Mouse (Mus musculus): ENCODE results near the gene Hist1h4d. TPM values are rescaled to one million over a fixed set of nuclear protein-coding genes. Genes with fewer than 3 reads are reported as not detected.
"Not testable (repeated sequence)": the region's sequence is repeated elsewhere in the genome, so short reads cannot be mapped to it uniquely, and the experiment has no call there.

The Hist1h4d gene
- total RNA-seq, 4 experiments from 2014 or later: 42.4 to 50.0 (median 46.1) TPM

GRCm38 (mm10) chr13:23551146-23551834, 30.1 kb upstream of the Hist1h4d start, which contains the start of gene Hist1h4f:
TSS of gene Hist1h4f (minus strand) at chr13:23551648.
- peak; percentile 85 for DNase-seq (ENCODE audit: low spot score)

DNA sequence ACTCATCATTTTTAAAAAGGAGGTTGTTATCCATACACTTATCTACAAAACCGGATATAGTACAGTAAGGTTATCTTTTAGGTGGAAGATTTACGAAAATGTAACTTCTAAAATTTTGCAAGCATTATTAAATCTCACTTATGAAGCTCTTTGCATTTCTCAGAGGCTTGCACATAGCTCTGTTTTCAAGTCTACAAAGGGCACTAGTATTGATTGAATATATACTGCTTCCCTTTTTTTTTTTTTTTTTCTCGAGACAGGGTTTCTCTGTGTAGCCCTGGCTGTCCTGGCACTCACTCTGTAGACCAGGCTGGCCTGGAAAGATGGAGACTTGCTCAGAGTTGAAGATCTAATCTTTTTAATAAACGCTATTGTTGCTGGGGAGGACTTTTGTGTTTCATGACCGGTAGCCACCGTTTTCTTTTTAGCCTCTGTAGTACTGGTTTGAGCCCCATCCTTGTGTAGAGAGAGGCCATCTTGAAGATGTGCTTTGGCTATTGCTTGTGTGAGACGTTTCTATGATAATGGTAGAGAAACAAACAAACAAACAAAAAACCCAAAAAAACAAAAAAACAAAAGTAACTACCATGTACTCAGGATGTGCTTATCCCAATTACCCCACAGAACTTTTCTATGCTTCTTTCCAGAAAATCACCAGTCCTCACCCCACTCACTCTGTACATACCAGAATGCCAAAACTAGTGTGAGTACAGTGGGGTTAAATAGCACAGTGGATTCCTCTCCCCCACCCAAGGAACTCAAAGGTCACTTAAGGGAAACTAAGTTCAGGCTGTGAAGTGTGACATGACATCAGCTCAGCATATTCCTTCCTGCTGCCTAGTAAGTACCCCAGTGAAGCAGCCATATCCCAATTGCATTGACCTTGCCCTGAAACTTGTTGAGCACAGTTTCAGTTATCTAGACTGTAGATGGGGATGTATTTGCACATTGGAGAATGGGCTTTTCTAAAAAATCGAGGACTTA, 29.2 kb upstream of the Hist1h4d start:
- DNase-seq (ENCODE audit: low spot score): no peak

DNA sequence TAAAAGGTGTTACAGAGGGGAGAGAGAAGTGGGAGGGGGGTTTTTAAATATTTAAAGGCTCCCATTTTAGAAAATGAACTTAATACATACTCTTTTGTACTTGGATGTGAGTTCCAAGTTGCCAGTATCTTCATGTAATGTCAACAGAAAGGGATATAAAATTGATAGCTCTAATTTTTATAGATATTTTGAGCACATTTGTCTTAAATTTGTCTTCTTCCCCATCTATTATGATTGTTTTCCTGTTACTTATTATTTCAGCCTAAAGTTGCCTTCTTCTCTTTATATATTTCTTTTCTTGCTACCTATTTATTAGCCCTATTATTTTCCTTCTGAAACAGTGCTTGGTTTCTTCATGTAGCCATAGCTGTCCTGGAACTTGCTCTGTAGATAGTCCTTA, 28.4 kb upstream of the Hist1h4d start, which contains the start of gene Hist1h1d:
Gene Hist1h1d, plus strand, starts transcription at position 301 of the 400 bp plus-strand sequence.
- DNase-seq (ENCODE audit: low spot score): no peak

- DNase-seq (ENCODE audit: low spot score): no peak
Observed at GRCm38 (mm10) chr13:23554393-23554792, 27.0 kb upstream of the Hist1h4d start.

DNA sequence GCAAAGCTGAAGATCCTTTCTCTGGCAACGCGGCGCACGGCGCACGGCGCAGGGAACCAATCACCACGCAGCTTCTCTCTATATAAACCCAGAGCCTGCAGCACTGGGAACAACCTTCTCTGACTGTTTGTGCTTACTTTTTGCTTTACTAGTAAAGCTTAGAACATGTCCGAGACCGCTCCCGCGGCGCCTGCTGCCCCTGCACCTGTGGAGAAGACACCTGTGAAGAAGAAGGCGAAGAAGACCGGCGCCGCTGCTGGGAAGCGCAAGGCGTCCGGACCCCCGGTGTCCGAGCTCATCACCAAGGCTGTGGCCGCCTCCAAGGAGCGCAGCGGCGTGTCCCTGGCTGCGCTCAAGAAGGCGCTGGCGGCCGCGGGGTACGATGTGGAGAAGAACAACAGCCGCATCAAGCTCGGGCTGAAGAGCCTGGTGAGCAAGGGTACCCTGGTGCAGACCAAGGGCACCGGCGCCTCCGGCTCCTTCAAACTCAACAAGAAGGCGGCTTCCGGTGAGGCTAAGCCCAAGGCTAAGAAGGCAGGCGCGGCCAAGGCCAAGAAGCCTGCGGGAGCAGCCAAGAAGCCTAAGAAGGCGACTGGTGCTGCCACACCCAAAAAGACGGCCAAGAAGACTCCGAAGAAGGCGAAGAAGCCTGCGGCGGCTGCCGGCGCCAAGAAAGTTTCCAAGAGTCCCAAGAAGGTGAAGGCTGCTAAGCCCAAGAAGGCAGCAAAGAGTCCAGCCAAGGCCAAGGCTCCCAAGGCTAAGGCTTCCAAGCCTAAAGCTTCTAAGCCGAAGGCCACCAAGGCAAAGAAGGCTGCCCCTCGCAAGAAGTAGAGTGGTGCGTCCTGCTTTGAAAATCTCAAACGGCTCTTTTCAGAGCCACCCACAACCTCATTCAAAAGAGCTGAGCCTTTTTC, 26.2 kb upstream of the Hist1h4d start:
- peak; percentile 75 for DNase-seq (ENCODE audit: low spot score)

DNA sequence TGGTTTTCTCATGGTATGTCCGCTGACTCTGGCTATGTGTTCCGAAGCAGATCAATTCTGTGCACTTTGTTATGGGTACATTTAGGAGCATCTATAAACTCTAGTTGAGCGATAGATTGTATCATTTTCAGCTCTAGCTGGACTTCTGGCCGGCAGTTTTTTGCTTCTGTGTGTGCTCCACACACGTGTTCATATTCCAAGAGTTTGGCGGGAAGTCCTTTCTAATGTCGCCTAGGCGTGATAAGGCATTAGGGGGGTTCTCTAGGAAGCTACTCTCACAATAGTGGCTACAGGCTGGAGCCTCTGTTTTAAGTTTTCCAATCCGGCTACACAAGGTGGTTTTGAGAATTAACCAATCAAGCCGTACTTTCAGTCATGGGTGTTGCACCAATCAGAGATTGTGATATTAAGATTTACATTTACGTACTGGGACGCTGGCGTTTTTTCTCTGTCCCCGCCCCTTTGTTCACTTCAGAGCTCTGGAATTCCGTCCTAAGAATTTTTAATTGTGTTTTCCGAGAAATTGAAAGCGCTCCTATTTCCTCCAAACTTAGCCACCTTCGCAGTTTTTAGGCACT, 25.5 kb upstream of the Hist1h4d start:
- peak; percentile 89 for DNase-seq (ENCODE audit: low spot score)

DNA sequence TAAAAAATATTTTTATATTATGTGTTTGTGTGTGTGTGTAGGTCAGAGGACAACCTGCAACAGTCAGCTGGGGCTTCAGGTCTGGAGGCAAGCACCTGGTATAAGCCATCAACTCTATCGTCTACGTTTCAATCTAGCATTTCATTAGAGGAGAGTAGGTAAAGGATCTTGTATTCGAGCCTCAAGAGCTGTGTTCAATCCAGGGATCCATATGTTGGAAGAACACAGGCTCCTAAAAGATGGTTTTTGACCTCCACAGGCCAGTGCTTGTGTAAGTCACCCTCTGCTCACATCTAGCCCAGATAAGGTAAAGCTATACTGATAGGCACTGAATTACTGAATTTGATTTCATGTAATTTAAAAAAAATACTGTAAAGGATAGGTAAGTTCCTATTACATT, 24.5 kb upstream of the Hist1h4d start:
- DNase-seq (ENCODE audit: low spot score): no peak

DNA sequence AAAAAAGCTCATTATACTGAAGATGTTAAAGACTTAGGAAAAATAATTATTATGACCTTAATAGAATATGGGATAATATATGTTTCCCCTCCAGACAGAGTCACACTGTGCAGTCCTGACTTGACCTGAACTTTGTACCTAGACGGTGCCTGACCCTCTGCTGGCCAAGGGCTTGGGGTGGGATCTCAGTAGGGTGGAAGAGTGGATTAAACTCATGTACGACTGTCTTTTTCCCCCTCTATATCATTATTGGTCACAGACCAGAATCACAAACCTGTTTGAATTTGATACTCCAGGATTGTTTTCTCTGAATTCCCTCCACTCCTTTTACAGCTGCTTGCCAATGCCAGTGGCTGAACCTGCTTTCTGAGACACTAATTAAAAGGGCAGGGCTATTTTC, 20.7 kb upstream of the Hist1h4d start:
- DNase-seq (ENCODE audit: low spot score): not testable (repeated sequence)

GRCm38 (mm10) chr13:23561531-23561882, 19.9 kb upstream of the Hist1h4d start:
- not testable (repeated sequence) for DNase-seq (ENCODE audit: low spot score)

DNA sequence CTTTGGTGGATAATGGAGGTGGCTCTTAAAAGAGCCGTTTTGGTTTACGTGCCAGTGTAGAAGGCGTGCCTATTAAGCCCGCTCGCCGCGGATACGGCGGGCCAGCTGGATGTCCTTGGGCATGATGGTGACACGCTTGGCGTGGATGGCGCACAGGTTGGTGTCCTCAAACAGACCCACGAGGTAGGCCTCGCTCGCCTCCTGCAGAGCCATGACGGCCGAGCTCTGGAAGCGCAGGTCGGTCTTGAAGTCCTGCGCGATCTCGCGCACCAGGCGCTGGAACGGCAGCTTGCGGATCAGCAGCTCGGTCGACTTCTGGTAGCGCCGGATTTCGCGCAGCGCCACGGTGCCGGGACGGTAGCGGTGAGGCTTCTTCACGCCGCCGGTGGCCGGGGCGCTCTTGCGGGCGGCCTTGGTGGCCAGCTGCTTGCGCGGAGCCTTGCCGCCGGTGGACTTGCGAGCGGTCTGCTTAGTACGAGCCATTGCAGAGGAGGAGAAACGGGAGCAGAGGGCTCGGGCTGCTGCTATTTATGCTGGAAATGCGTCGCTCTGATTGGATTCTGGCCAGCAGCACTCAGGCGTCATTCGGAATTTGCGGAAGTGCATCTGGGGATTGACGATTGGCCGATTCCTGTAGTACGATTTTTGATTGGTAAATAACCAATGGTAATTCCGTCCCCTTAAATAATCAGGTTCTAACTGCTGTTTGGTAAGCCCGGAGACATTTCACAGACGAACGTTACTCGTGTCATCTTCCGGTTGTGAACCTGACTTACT, 19.3 kb upstream of the Hist1h4d start, which contains the start of gene Hist1h3e:
Gene Hist1h3e, minus strand, starts transcription at position 487 of the 777 bp plus-strand sequence.
- peak; percentile 95 for DNase-seq (ENCODE audit: low spot score)

DNA sequence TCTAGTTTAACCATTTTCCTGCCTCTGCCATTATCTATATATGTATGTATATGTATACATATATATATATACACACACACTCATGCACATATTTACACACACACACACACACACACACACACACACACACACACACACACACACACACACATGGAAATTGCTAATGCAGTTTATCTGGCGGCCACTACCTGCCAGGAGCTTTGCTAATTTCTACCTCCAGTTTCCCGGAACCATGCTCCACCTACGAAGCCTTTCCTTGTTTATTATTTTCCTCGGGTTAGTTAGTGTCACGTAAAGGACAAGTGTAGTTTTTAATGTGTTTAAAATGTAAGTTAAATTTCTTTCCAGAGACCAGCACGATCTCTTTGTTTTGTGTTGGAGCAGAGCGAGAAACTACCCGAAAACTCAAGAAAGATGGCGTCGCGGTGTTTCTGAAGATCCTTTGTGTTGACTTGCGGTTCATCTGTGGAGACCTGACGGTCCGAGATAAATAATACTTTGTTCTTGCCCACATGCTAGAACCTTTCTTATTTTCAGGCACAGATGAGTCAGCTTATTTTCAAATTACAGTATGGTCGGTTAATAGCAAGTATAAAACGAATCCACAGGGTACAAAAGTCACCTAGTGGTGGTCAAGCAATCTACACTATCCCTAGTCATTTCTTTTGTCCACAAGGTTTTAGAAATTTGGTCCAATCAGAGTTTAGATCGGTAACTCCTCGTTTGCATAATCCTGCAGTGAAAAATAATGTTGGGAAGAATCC, 18.5 kb upstream of the Hist1h4d start:
- DNase-seq (ENCODE audit: low spot score): no peak

- no peak for DNase-seq (ENCODE audit: low spot score)
Observed at GRCm38 (mm10) chr13:23564482-23564881, 16.9 kb upstream of the Hist1h4d start.

DNA sequence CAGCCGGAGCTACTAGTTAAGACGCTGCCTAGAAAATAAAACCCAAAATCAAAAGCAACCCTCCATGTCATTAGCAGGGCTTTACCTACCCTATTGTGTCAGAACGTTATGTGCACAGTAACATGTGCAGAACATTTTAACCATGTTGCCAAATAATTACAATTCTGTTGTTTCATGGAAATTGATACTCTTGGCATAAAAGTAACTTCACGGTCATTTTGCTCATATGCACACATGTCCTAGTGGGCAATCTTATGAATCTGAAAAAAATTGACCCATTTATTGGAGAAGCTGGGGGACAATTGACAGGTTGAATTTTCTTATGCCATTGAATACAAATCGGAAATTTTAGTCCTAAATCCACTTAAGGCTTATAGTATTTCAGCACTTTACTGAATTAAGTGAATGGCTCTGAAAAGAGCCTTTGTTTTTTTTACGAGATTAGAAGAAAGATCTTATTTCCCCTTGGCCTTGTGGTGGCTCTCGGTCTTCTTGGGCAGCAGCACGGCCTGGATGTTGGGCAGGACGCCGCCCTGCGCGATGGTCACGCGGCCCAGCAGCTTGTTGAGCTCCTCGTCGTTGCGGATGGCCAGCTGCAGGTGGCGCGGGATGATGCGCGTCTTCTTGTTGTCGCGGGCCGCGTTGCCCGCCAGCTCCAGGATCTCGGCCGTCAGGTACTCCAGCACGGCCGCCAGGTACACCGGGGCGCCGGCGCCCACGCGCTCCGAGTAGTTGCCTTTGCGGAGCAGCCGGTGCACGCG, 11.0 kb upstream of the Hist1h4d start:
- not testable (repeated sequence) for DNase-seq (ENCODE audit: low spot score)

GRCm38 (mm10) chr13:23571022-23571503, 10.3 kb upstream of the Hist1h4d start, which contains the start of the genes Hist1h2ae and Hist1h2bg:
TSS of gene Hist1h2ae (minus strand) at chr13:23571220.
TSS of gene Hist1h2bg (plus strand) at chr13:23571396.
- peak; percentile 93 for DNase-seq (ENCODE audit: low spot score)

GRCm38 (mm10) chr13:23571504-23572217, 9.7 kb upstream of the Hist1h4d start:
- DNase-seq (ENCODE audit: low spot score): not testable (repeated sequence)

DNA sequence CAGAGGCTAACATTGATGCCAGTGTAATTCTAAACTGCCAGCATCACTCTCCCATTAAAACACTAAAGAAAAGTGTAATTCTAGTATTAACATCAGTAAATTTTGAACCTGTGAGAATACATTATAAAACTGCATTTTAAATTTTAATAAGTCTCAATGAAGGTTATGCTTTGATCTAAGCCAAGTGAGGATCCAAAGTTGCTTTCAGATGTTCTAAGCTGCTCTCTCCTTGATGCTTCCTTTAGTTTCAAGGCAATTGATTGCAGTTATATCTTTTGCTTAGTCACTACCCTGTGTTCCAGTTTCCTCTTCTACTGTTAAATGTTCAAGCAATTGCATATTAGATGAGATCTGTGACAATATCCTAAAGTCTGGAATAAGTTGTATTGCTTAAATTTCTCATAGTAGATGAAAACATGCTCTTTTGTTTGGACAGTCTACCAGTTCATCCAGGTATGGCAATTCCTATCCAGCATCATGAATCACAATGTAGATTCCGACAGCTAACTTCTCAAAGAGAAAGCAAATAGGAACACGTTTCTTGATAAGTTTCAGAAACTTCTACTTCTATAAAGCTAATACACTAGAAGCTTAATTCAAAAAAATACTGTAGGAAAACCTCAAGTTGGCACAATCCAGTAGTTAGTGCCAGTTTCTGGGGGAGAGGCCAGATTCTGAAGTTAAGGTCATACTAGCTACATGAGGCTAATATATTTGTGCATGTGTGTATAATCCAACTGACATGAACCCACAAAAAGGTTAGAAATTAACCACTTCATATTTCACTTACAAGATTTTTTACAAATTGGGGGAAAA, 9.0 kb upstream of the Hist1h4d start:
- DNase-seq (ENCODE audit: low spot score): no peak

Measured in heart, adult 8-10 months (tissue).